ENCODE assay signal across 22 mouse cellular contexts in the genomic region with DNA sequence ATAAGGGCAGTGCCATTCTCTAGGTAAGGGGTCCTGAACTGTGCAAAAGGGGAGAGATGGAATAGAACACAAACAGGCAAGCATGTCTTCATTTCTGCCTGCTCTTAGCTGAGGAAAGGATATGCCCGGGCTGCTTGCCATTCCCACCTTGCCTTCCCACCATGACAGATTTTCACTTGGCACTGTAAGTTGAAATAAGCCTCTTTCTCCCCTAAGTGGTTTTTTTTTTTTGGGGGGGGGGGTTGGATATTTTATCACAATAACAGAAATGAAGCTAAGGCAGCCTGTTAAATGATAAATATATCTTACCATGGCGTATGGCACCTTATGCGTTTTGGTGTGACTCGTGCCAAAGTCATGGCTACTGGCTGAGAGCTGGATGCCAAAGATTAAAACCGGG.
"Had no signal": no experiment of that assay in that cellular context is flagged by ENCODE, and none has a peak within 500 bp of the region (broad histone marks: within the 10 kb centered on the region; RNA-seq: fewer than 3 reads in every experiment).

No protein-coding gene starts in this region.

- H3K27me3 ChIP-seq: liver, embryonic 12.5 days; liver, embryonic 15.5 days; lung, embryonic 15.5 days; megakaryocyte, embryonic 14.5 days; neural tube, embryonic 13.5 days; stomach, embryonic 15.5 days had no signal

- H3K9ac ChIP-seq: limb, embryonic 13.5 days; liver, embryonic 12.5 days; liver, embryonic 15.5 days; lung, embryonic 15.5 days; midbrain, embryonic 13.5 days; neural tube, embryonic 13.5 days; stomach, embryonic 15.5 days had no signal

- H3K4me1 ChIP-seq: limb, embryonic 10.5 days; liver, embryonic 12.5 days; liver, embryonic 15.5 days; megakaryocyte, embryonic 14.5 days; stomach, embryonic 15.5 days had no signal

- H3K36me3 ChIP-seq: limb, embryonic 10.5 days; limb, embryonic 13.5 days; liver, embryonic 12.5 days; liver, embryonic 15.5 days; lung, embryonic 15.5 days; midbrain, embryonic 10.5 days; midbrain, embryonic 13.5 days; neural tube, embryonic 13.5 days; stomach, embryonic 15.5 days had no signal

- H3K27ac ChIP-seq: limb, embryonic 10.5 days; limb, embryonic 13.5 days; liver, embryonic 12.5 days; liver, embryonic 15.5 days; lung, embryonic 15.5 days; midbrain, embryonic 10.5 days; midbrain, embryonic 13.5 days; neural tube, embryonic 13.5 days; stomach, embryonic 15.5 days had no signal

- DNase-seq: kidney, postnatal 14 days; kidney, postnatal 4 days; liver; lung, adult 18-20 months; lung, postnatal 10 days; lung, postnatal 36 days; retina, postnatal 1 day; right cerebral cortex, postnatal 25 days; spleen, adult 18-20 months; thymus, postnatal 25 days had no signal

- H3K4me3 ChIP-seq: limb, embryonic 10.5 days; limb, embryonic 13.5 days; liver, embryonic 12.5 days; liver, embryonic 15.5 days; lung, embryonic 15.5 days; megakaryocyte, embryonic 14.5 days; midbrain, embryonic 10.5 days; midbrain, embryonic 13.5 days; myocyte; neural tube, embryonic 13.5 days; stomach, embryonic 15.5 days had no signal

- H3K4me2 ChIP-seq: limb, embryonic 13.5 days; liver, embryonic 12.5 days; liver, embryonic 15.5 days; lung, embryonic 15.5 days; midbrain, embryonic 13.5 days; neural tube, embryonic 13.5 days; stomach, embryonic 15.5 days had no signal

- ATAC-seq: liver, embryonic 12.5 days; midbrain, embryonic 13.5 days; midbrain, embryonic 16.5 days had no signal

- H3K9me3 ChIP-seq: limb, embryonic 10.5 days; limb, embryonic 13.5 days; liver, embryonic 12.5 days; liver, embryonic 15.5 days; lung, embryonic 15.5 days; midbrain, embryonic 10.5 days; midbrain, embryonic 13.5 days; neural tube, embryonic 13.5 days; stomach, embryonic 15.5 days had no signal
